Mouse (Mus musculus): Measurements from ENCODE around the gene Map2k1. TPM values are rescaled to one million over a fixed set of nuclear protein-coding genes. Genes with fewer than 3 reads are reported as not detected.

Map2k1 gene
- polyA plus RNA-seq, 1 experiment from 2014 or later = 77.1 TPM

Small RNA genes lying within 50 kb of the gene (microRNA-seq; reads per million reads assigned to microRNA genes)
- not detected for gene Gm24106

Other genes starting within 250 kb of the Map2k1 start
- 23.5 and 23.9 TPM in 2 replicates for gene Smad6, start 231.6 kb downstream of the Map2k1 start, polyA plus RNA-seq (2016; fragmentation: Nextera tagmentation; extraction: Ambion mirVana)
- gene Lctl, start 136.5 kb downstream of the Map2k1 start, polyA plus RNA-seq (2016; fragmentation: Nextera tagmentation; extraction: Ambion mirVana) = not detected in 2 replicates
- 29.5 and 32.5 TPM in 2 replicates for gene Zwilch, start 80.5 kb downstream of the Map2k1 start, polyA plus RNA-seq (2016; fragmentation: Nextera tagmentation; extraction: Ambion mirVana)
- 1,142 and 1,161 TPM in 2 replicates for gene Rpl4, start 80.3 kb downstream of the Map2k1 start, polyA plus RNA-seq (2016; fragmentation: Nextera tagmentation; extraction: Ambion mirVana)
- 28.3 and 29.3 TPM in 2 replicates for gene Snapc5, start 74.4 kb downstream of the Map2k1 start, polyA plus RNA-seq (2016; fragmentation: Nextera tagmentation; extraction: Ambion mirVana)
- 3.8 and 4.8 TPM in 2 replicates for gene Uchl4, start 18.4 kb downstream of the Map2k1 start, polyA plus RNA-seq (2016; fragmentation: Nextera tagmentation; extraction: Ambion mirVana)
- 264 TPM in 2 replicates for gene Tipin, start 27.9 kb upstream of the Map2k1 start, polyA plus RNA-seq (2016; fragmentation: Nextera tagmentation; extraction: Ambion mirVana)
- gene Dis3l, start 87.7 kb upstream of the Map2k1 start, polyA plus RNA-seq (2016; fragmentation: Nextera tagmentation; extraction: Ambion mirVana) = 22.3 and 22.5 TPM in 2 replicates
- 0.97 and 1.1 TPM in 2 replicates for gene Megf11, start 132.0 kb upstream of the Map2k1 start, polyA plus RNA-seq (2016; fragmentation: Nextera tagmentation; extraction: Ambion mirVana)